Mouse (Mus musculus): ENCODE data around the gene Agap1. TPM values are rescaled to one million over a fixed set of nuclear protein-coding genes. Genes with fewer than 3 reads are reported as not detected.

Gene Agap1
- polyA plus RNA-seq, 1 experiment from 2014 or later = 89.6 TPM

GRCm38 (mm10) chr1:89942395-89942976 is 487.9 kb downstream of the Agap1 start:
- Histone ChIP-seq H3K27ac (replicated peaks; ENCODE audit: low read depth, low read length) (no peak overlapping the region), H3K9me3 (ENCODE audit: control insufficient read depth, low read length) (no peaks in the 10 kb centered on the region), H3K4me2 (ENCODE audit: low read length) (peak overlapping the region; percentile 64), H3K36me3 (ENCODE audit: control insufficient read depth, insufficient read depth, low read length) (no peaks in the 10 kb centered on the region), H3K9ac (replicated peaks; ENCODE audit: low read length) (peak overlapping the region; percentile 46), H3K4me1 (ENCODE audit: control insufficient read depth, insufficient read depth, low read length) (peaks cover 14% of the 10 kb centered on the region), H3K27me3 (ENCODE audit: control insufficient read depth, insufficient read depth, low read length) (peaks cover 62% of the 10 kb centered on the region), H3K4me3 (replicated peaks; ENCODE audit: low read depth, low read length) (peak overlapping the region; percentile 30)
- 2% methylated on average over 15 of the region's 15 CpGs for WGBS
- DNase-seq = peak; percentile 35
- ATAC-seq (ENCODE audit: low FRiP score, low TSS enrichment) = no peak

- ATAC-seq (ENCODE audit: low FRiP score, low TSS enrichment) (0 out of 2 replicates have a peak, but pooled peaks have one; percentile 17), DNase-seq (peak; percentile 91)
- no peak overlapping the region for H3K4me3 ChIP-seq (replicated peaks; ENCODE audit: low read depth, low read length)
- H3K36me3 ChIP-seq (ENCODE audit: control insufficient read depth, insufficient read depth, low read length) = no peaks in the 10 kb centered on the region
- H3K27me3 ChIP-seq (ENCODE audit: control insufficient read depth, insufficient read depth, low read length) = peaks cover 58% of the 10 kb centered on the region
- peaks cover 14% of the 10 kb centered on the region for H3K4me1 ChIP-seq (ENCODE audit: control insufficient read depth, insufficient read depth, low read length)
- no peak overlapping the region for H3K27ac ChIP-seq (replicated peaks; ENCODE audit: low read depth, low read length)
- H3K4me2 ChIP-seq (ENCODE audit: low read length) = peak overlapping the region; percentile 64
- 2% methylated on average over 16 of the region's 16 CpGs for WGBS
- no peaks in the 10 kb centered on the region for H3K9me3 ChIP-seq (ENCODE audit: control insufficient read depth, low read length)
- no peak overlapping the region for H3K9ac ChIP-seq (replicated peaks; ENCODE audit: low read length)
These were observed 488.6 kb downstream of the Agap1 start for GRCm38 (mm10) chr1:89943202-89943601.

Data from midbrain, embryonic 14.5 days (tissue).